Mouse (Mus musculus) limb, embryonic 14.5 days (tissue): ENCODE measurements around the gene Wdfy3. TPM values are rescaled to one million over a fixed set of nuclear protein-coding genes. Genes with fewer than 3 reads are reported as not detected.

ENCODE experiments used
- ATAC-seq: fragments of 200-750 bp; cut with Nextera tagmentation; 2 replicates; pipeline ENCODE4 v1.8.0; 2017; ENCODE audit warnings: low read depth, moderate number of reproducible peaks, moderate TSS enrichment; ENCODE audit not compliant: low FRiP score
- DNase-seq: peaks from one replicate; pipeline ENCODE4 v3.0.0-alpha.2; 2015; ENCODE audit warnings: low spot score
- H3K27ac ChIP-seq: fragments of 300-500 bp; sonication (generic); replicated peaks from 2 replicates; pipeline ENCODE4 v1.5.1; 2014; ENCODE audit warnings: low read depth, mild to moderate bottlenecking, low read length, moderate library complexity, mixed read lengths
- H3K27me3 ChIP-seq: fragments of 300-500 bp; sonication (generic); 2 replicates; pipeline ENCODE4 v1.6.1; 2014; ENCODE audit warnings: low read length, mixed read lengths; ENCODE audit not compliant: control insufficient read depth, insufficient read depth
- H3K36me3 ChIP-seq: fragments of 300-500 bp; sonication (generic); 2 replicates; pipeline ENCODE4 v1.6.1; 2014; ENCODE audit warnings: mild to moderate bottlenecking, low read length, moderate library complexity, mixed read lengths; ENCODE audit not compliant: control insufficient read depth, insufficient read depth
- H3K4me1 ChIP-seq: fragments of 300-500 bp; sonication (generic); 2 replicates; pipeline ENCODE4 v1.6.1; 2014; ENCODE audit warnings: antibody characterized with exemption, low read length, mixed read lengths; ENCODE audit not compliant: control insufficient read depth, insufficient read depth
- H3K4me2 ChIP-seq: fragments of 300-500 bp; sonication (generic); replicated peaks from 2 replicates; pipeline ENCODE4 v1.6.1; 2014; ENCODE audit warnings: low read depth, mild to moderate bottlenecking, low read length, moderate library complexity; ENCODE audit not compliant: severe bottlenecking
- H3K4me3 ChIP-seq: fragments of 300-500 bp; sonication (generic); replicated peaks from 2 replicates; pipeline ENCODE4 v1.5.1; 2014; ENCODE audit warnings: low read length
- H3K9ac ChIP-seq: fragments of 300-500 bp; sonication (generic); 2 replicates; pipeline ENCODE4 v1.6.1; 2014; ENCODE audit warnings: mild to moderate bottlenecking, low read depth, low read length, moderate library complexity; ENCODE audit not compliant: severe bottlenecking
- H3K9me3 ChIP-seq: fragments of 300-500 bp; sonication (generic); 2 replicates; pipeline ENCODE4 v1.6.1; 2016; ENCODE audit warnings: low read length; ENCODE audit not compliant: control insufficient read depth
- POLR2A ChIP-seq: fragments of 200-500 bp; IDR thresholded peaks from 2 replicates; pipeline ENCODE4 v1.8.0; 2012; ENCODE audit warnings: inconsistent platforms, mild to moderate bottlenecking, moderate library complexity, borderline replicate concordance; ENCODE audit not compliant: insufficient read depth, insufficient read length; ENCODE audit errors: extremely low read depth
- WGBS: fragments of 180-500 bp; shearing (Covaris S2); extraction: QIAGEN DNeasy Blood & Tissue Kit; methylation state at CpG from one replicate; pipeline ENCODE4 v1.1.7; 2014; 5-methylcytosine and 5-hydroxymethylcytosine counted together
- polyA plus RNA-seq, 2 experiments: library from polyadenylated mRNA; depleted of rRNA in 1 of 2; stranded (reverse) in 1 of 2; unstranded in 1 of 2; fragments of >200 nt; fragmentation: Nextera tagmentation in 1 of 2; extraction: Ambion mirVana in 1 of 2; gene quantifications; 2 replicates each; pipeline versions ENCODE4 v1.2.1 to v1.2.3; 2012 to 2014

Gene Wdfy3
- polyA plus RNA-seq, 2 experiments = 21.1 to 30.9 TPM

DNA sequence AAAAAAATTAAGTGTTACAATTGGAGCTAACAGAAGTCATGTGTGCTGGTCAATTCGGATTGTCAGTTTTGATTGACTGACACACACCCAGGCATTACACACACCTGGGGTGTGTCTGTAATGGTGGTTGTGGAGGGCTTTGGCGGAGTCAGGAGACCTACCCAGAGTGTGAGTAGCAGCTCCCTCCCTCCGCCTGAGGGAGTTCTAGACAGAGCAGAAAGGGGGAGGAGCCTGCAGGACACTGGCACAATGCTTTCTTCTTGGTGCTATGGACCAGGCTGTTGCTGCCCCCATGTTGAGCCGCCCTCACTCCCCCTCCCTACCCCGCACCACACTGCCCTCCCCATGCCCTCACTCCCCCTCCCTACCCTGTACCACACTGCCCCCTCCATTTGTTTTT is 279.2 kb downstream of the Wdfy3 start:
- WGBS = 70% methylated on average over 4 of the region's 5 CpGs
- H3K36me3 ChIP-seq = no peaks in the 10 kb centered on the region
- H3K9ac ChIP-seq = no peak overlapping the region
- H3K27me3 ChIP-seq = no peaks in the 10 kb centered on the region
- H3K9me3 ChIP-seq = no peaks in the 10 kb centered on the region
- H3K4me3 ChIP-seq = no peak overlapping the region
- H3K27ac ChIP-seq = no peak overlapping the region
- DNase-seq (no peak), ATAC-seq (no peak)
- no peak for TF ChIP-seq POLR2A
- no peaks in the 10 kb centered on the region for H3K4me1 ChIP-seq
- no peak overlapping the region for H3K4me2 ChIP-seq

GRCm38 (mm10) chr5:101789770-101790169 is 280.0 kb downstream of the Wdfy3 start:
- H3K4me2 ChIP-seq = no peak overlapping the region
- H3K36me3 ChIP-seq = no peaks in the 10 kb centered on the region
- no peaks in the 10 kb centered on the region for H3K9me3 ChIP-seq
- no peaks in the 10 kb centered on the region for H3K27me3 ChIP-seq
- DNase-seq = no peak
- ATAC-seq = no peak
- H3K9ac ChIP-seq = no peak overlapping the region
- no peak overlapping the region for H3K27ac ChIP-seq
- no peaks in the 10 kb centered on the region for H3K4me1 ChIP-seq
- TF ChIP-seq POLR2A = no peak
- H3K4me3 ChIP-seq = no peak overlapping the region

- DNase-seq = no peak
- Histone ChIP-seq H3K4me1 (no peaks in the 10 kb centered on the region), H3K9me3 (no peaks in the 10 kb centered on the region), H3K4me3 (no peak overlapping the region), H3K27me3 (no peaks in the 10 kb centered on the region), H3K4me2 (no peak overlapping the region), H3K36me3 (no peaks in the 10 kb centered on the region), H3K27ac (no peak overlapping the region), H3K9ac (no peak overlapping the region)
- ATAC-seq = no peak
- WGBS = 55% methylated on average over 4 of the region's 4 CpGs
- no peak for TF ChIP-seq POLR2A
Measured at GRCm38 (mm10) chr5:101785921-101786614, 283.7 kb downstream of the Wdfy3 start.

DNA sequence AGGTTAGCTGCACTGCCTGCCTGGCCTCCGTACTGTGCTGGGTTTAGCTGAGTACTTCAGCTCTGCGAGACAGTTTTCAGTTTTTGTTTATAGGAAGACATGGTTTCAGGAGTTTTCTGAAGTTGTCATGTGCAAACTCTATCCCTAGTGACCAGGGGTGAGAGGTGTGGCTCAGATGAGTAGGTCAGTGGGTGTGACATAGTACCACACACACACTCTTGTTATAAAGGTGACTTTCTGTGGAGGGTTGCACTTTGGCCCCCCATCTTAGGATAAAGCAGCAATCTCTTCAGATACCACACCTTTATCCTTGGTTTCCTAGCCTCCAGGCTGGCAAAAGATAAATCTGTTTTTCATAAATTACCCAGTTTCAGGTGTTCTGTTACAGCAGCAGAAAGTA is 284.9 kb downstream of the Wdfy3 start:
- no peak overlapping the region for H3K9ac ChIP-seq

GRCm38 (mm10) chr5:101784328-101784727 is 285.4 kb downstream of the Wdfy3 start:
- Histone ChIP-seq H3K36me3 (no peaks in the 10 kb centered on the region), H3K9ac (no peak overlapping the region), H3K4me1 (no peaks in the 10 kb centered on the region), H3K4me2 (no peak overlapping the region), H3K27ac (no peak overlapping the region), H3K4me3 (no peak overlapping the region), H3K9me3 (no peaks in the 10 kb centered on the region), H3K27me3 (no peaks in the 10 kb centered on the region)
- no peak for TF ChIP-seq POLR2A
- 74% methylated on average over 3 of the region's 3 CpGs for WGBS
- no peak for ATAC-seq
- no peak for DNase-seq

More for the DNA sequence above, 284.9 kb downstream of the Wdfy3 start:
- 93% methylated on average over 2 of the region's 2 CpGs for WGBS
- ATAC-seq = no peak
- Histone ChIP-seq H3K27me3 (no peaks in the 10 kb centered on the region), H3K4me3 (no peak overlapping the region), H3K4me1 (no peaks in the 10 kb centered on the region), H3K27ac (no peak overlapping the region), H3K4me2 (no peak overlapping the region), H3K36me3 (no peaks in the 10 kb centered on the region), H3K9me3 (no peaks in the 10 kb centered on the region)
- TF ChIP-seq POLR2A = no peak
- DNase-seq = no peak
